Mouse (Mus musculus) limb, embryonic 14.5 days (tissue): ENCODE measurements at regions not wholly inside any gene's neighbourhood (a gene's known extent, or its start where the extent isn't known, plus 50 kb on each side); places are given as distances from the start of the nearest gene placed in this dataset.

Experiments
- ATAC-seq: fragments of 200-750 bp; cut with Nextera tagmentation; 2 replicates; pipeline ENCODE4 v1.8.0; 2017; ENCODE audit warnings: low read depth, moderate number of reproducible peaks, moderate TSS enrichment; ENCODE audit not compliant: low FRiP score
- DNase-seq: peaks from one replicate; pipeline ENCODE4 v3.0.0-alpha.2; 2015; ENCODE audit warnings: low spot score
- H3K27ac ChIP-seq: fragments of 300-500 bp; sonication (generic); replicated peaks from 2 replicates; pipeline ENCODE4 v1.5.1; 2014; ENCODE audit warnings: low read depth, mild to moderate bottlenecking, low read length, moderate library complexity, mixed read lengths
- H3K27me3 ChIP-seq: fragments of 300-500 bp; sonication (generic); 2 replicates; pipeline ENCODE4 v1.6.1; 2014; ENCODE audit warnings: low read length, mixed read lengths; ENCODE audit not compliant: control insufficient read depth, insufficient read depth
- H3K36me3 ChIP-seq: fragments of 300-500 bp; sonication (generic); 2 replicates; pipeline ENCODE4 v1.6.1; 2014; ENCODE audit warnings: mild to moderate bottlenecking, low read length, moderate library complexity, mixed read lengths; ENCODE audit not compliant: control insufficient read depth, insufficient read depth
- H3K4me1 ChIP-seq: fragments of 300-500 bp; sonication (generic); 2 replicates; pipeline ENCODE4 v1.6.1; 2014; ENCODE audit warnings: antibody characterized with exemption, low read length, mixed read lengths; ENCODE audit not compliant: control insufficient read depth, insufficient read depth
- H3K4me2 ChIP-seq: fragments of 300-500 bp; sonication (generic); replicated peaks from 2 replicates; pipeline ENCODE4 v1.6.1; 2014; ENCODE audit warnings: low read depth, mild to moderate bottlenecking, low read length, moderate library complexity; ENCODE audit not compliant: severe bottlenecking
- H3K4me3 ChIP-seq: fragments of 300-500 bp; sonication (generic); replicated peaks from 2 replicates; pipeline ENCODE4 v1.5.1; 2014; ENCODE audit warnings: low read length
- H3K9ac ChIP-seq: fragments of 300-500 bp; sonication (generic); 2 replicates; pipeline ENCODE4 v1.6.1; 2014; ENCODE audit warnings: mild to moderate bottlenecking, low read depth, low read length, moderate library complexity; ENCODE audit not compliant: severe bottlenecking
- H3K9me3 ChIP-seq: fragments of 300-500 bp; sonication (generic); 2 replicates; pipeline ENCODE4 v1.6.1; 2016; ENCODE audit warnings: low read length; ENCODE audit not compliant: control insufficient read depth
- POLR2A ChIP-seq: fragments of 200-500 bp; IDR thresholded peaks from 2 replicates; pipeline ENCODE4 v1.8.0; 2012; ENCODE audit warnings: inconsistent platforms, mild to moderate bottlenecking, moderate library complexity, borderline replicate concordance; ENCODE audit not compliant: insufficient read depth, insufficient read length; ENCODE audit errors: extremely low read depth
- WGBS: fragments of 180-500 bp; shearing (Covaris S2); extraction: QIAGEN DNeasy Blood & Tissue Kit; methylation state at CpG from one replicate; pipeline ENCODE4 v1.1.7; 2014; 5-methylcytosine and 5-hydroxymethylcytosine counted together

DNA sequence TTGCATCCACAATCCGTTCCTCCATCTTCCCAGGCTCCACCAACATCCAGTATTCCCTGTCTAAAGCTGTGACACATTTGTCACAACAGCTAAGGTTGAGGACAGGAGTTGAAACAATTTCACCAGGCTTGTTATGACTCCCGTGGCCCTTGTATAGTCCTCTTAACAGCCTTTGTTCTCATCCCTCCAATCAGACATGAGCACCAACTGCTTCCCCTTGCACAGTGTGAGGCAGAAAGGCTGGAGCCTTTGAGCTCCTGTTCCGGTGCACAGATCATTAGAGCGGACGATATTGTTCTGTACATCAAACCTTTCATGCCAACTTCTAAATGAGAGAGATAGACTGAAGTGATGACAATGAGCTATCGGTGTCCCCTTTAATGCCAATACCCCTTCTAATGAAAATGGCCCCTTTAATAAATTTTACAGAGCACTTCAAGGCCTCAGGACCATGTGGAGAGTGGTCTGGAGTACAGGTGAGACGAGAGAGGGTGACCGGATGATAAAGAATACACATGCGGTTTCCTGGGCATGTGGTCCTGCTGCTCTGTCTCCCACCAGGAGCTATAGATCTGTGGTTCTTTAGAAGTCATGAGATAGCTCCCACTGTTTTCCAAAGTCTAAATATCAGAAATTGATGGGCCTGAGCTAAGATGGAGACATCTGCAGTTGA lies 161.8 kb upstream of the Tmco5 start:
- WGBS, result 73% methylated on average over 9 of the region's 9 CpGs
- Histone ChIP-seq H3K27me3 (no peaks in the 10 kb centered on the region), H3K9ac (no peak overlapping the region), H3K4me3 (no peak overlapping the region), H3K4me2 (no peak overlapping the region), H3K36me3 (no peaks in the 10 kb centered on the region), H3K4me1 (no peaks in the 10 kb centered on the region), H3K27ac (no peak overlapping the region), H3K9me3 (no peaks in the 10 kb centered on the region)
- ATAC-seq, result no peak
- DNase-seq, result no peak
- no peak for TF ChIP-seq POLR2A

DNA sequence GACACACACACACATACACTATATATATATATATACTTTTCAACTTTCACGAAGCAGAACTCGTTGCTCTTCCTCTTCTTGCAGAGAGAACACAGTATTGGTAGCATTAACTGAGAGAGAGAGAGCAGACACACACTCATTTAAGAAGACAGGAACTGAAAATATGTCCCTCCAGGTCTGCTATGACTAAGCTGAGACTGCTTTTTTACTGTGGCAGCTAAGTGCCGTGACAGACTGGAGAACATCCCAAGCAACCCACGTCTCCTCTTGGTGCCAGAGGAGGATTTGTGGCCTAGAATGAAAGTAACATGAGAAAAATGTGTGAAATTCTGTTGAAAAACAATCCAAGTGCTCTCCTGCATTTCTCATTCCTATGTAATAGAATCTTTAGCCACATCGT lies 159.9 kb upstream of the Tmco5 start:
- Histone ChIP-seq H3K27me3 (no peaks in the 10 kb centered on the region), H3K9ac (no peak overlapping the region), H3K4me3 (no peak overlapping the region), H3K4me2 (no peak overlapping the region), H3K9me3 (no peaks in the 10 kb centered on the region), H3K27ac (no peak overlapping the region), H3K36me3 (no peaks in the 10 kb centered on the region), H3K4me1 (no peaks in the 10 kb centered on the region)
- TF ChIP-seq POLR2A, result no peak
- ATAC-seq (no peak), DNase-seq (no peak)
- WGBS, result 79% methylated on average over 5 of the region's 5 CpGs

DNA sequence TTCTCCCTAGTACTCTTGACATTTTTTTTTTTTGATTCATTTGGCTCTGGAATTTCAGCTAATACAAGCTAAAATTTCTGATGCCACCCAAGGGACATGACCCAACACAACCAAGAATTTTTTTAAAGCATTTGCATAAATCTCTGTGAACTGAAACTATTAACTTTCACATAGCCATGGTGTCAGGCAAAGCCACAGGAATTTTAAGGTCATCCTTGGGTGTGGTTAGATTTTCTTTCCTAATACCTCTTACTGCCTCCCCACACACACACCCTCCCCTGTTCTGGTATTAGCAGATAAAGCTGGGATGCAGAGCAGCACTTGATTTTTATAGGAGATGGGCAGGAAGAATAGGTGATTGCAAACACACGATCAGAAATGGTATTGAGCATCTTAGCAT lies 150.9 kb upstream of the Tmco5 start:
- no peak overlapping the region for H3K9ac ChIP-seq
- no peaks in the 10 kb centered on the region for H3K4me1 ChIP-seq
- ATAC-seq (no peak), DNase-seq (no peak)
- no peaks in the 10 kb centered on the region for H3K36me3 ChIP-seq
- no peaks in the 10 kb centered on the region for H3K9me3 ChIP-seq
- no peak overlapping the region for H3K4me2 ChIP-seq
- no peaks in the 10 kb centered on the region for H3K27me3 ChIP-seq
- H3K27ac ChIP-seq, result no peak overlapping the region
- no peak for TF ChIP-seq POLR2A
- no peak overlapping the region for H3K4me3 ChIP-seq
- WGBS, result 59% methylated on average over 1 of the region's 1 CpGs

DNA sequence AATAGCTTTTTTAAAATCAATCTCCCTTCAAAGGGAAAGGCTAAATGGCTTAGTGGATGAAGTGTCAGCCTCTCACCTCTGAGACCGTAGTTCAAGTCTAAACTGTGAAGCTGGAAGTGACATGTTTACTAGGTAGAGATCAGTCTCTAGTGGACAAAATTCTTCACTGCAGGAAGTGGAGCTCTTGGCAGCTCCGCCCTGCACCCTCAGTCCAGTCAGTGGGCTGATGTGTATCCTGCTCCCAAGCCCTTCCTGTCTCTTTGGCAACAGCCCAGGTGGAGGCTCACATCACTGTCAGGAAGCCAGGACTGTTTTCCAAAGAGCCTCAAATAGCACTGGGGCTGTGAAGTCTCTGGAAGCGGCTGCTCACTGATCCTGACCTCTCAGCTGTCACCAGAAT lies 142.8 kb upstream of the Tmco5 start:
- DNase-seq, result peak; percentile 25
- no peaks in the 10 kb centered on the region for H3K9me3 ChIP-seq
- no peak overlapping the region for H3K9ac ChIP-seq
- TF ChIP-seq POLR2A, result no peak
- H3K4me2 ChIP-seq, result no peak overlapping the region
- 24% methylated on average over 3 of the region's 3 CpGs for WGBS
- H3K27me3 ChIP-seq, result no peaks in the 10 kb centered on the region
- H3K27ac ChIP-seq, result no peak overlapping the region
- H3K36me3 ChIP-seq, result no peaks in the 10 kb centered on the region
- peak; percentile 30 for ATAC-seq
- no peak overlapping the region for H3K4me3 ChIP-seq
- no peaks in the 10 kb centered on the region for H3K4me1 ChIP-seq

DNA sequence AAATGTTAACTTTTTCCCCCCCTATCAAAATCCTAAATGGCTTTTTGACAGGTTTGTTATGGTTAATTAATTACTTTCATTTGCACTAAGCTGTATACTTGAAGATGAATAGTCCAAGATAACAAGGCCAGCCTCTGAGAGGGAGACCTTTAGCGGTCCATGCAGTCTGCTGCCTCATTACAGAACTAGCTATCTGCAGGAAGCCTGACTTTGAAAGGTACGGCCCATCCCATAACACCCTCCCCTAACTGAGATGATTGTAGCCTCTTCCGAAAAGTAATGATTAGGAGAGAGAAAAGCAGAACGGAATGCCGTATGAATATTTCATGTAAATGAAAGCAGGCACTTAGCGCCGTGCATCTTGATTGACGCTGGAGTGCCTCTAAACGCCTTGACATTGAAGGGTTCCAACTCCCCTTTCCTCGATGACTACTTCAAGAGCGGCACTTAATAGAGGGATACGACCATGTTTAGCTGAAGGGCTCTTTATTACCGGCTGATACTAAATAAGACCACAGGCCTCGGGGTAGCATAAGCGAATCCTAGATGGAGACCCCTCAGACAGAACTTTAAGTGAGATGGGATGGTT lies 109.9 kb upstream of the Tmco5 start:
- Histone ChIP-seq H3K9me3 (no peaks in the 10 kb centered on the region), H3K4me1 (no peaks in the 10 kb centered on the region), H3K27ac (no peak overlapping the region), H3K4me3 (no peak overlapping the region), H3K4me2 (no peak overlapping the region), H3K27me3 (no peaks in the 10 kb centered on the region), H3K36me3 (no peaks in the 10 kb centered on the region), H3K9ac (no peak overlapping the region)
- TF ChIP-seq POLR2A, result no peak
- DNase-seq (no peak), ATAC-seq (no peak)
- 70% methylated on average over 15 of the region's 15 CpGs for WGBS
